Mouse (Mus musculus) kidney, postnatal 0 days (tissue): ENCODE measurements around the gene Nynrin. TPM values are rescaled to one million over a fixed set of nuclear protein-coding genes. Genes with fewer than 3 reads are reported as not detected.
A peak's percentile ranks its signal among the peaks of the same experiment; 100 is the strongest.

Source experiments
- ATAC-seq: fragments of 200-750 bp; cut with Nextera tagmentation; replicated peaks from 2 replicates; pipeline ENCODE4 v1.8.0; 2017; ENCODE audit warnings: low read depth, moderate number of reproducible peaks, moderate TSS enrichment, moderate library complexity; ENCODE audit not compliant: low FRiP score
- DNase-seq: peaks from one replicate; pipeline ENCODE4 v3.0.0-alpha.2; 2016; ENCODE audit warnings: low spot score
- H3K27ac ChIP-seq: fragments of 300-500 bp; sonication (generic); 2 replicates; pipeline ENCODE4 v1.5.1; 2014; ENCODE audit warnings: mild to moderate bottlenecking
- H3K27me3 ChIP-seq: fragments of 300-500 bp; sonication (generic); 2 replicates; pipeline ENCODE4 v1.6.1; 2014; ENCODE audit warnings: low read length, mixed read lengths; ENCODE audit not compliant: insufficient read depth
- H3K36me3 ChIP-seq: fragments of 300-500 bp; sonication (generic); 2 replicates; pipeline ENCODE4 v1.6.1; 2014; ENCODE audit warnings: low read length, mixed read lengths; ENCODE audit not compliant: insufficient read depth
- H3K4me1 ChIP-seq: fragments of 300-500 bp; sonication (generic); replicated peaks from 2 replicates; pipeline ENCODE4 v1.6.1; 2014; ENCODE audit warnings: antibody characterized with exemption, low read length, mixed read lengths; ENCODE audit not compliant: insufficient read depth
- H3K4me2 ChIP-seq: fragments of 300-500 bp; sonication (generic); 2 replicates; pipeline ENCODE4 v1.6.1; 2014; ENCODE audit warnings: mild to moderate bottlenecking, low read length, moderate library complexity, mixed read lengths
- H3K4me3 ChIP-seq: fragments of 300-500 bp; sonication (generic); replicated peaks from 2 replicates; pipeline ENCODE4 v1.5.1; 2014; ENCODE audit warnings: low read depth, low read length
- H3K9ac ChIP-seq: fragments of 300-500 bp; sonication (generic); 2 replicates; pipeline ENCODE4 v1.6.1; 2014; ENCODE audit warnings: low read depth, low read length
- H3K9me3 ChIP-seq: fragments of 300-500 bp; sonication (generic); replicated peaks from 2 replicates; pipeline ENCODE4 v1.6.1; 2016; ENCODE audit warnings: low read length, inconsistent platforms, mixed read lengths
- CTCF ChIP-seq: IDR thresholded peaks from 2 replicates; pipeline ENCODE4 v1.5.1; 2016; ENCODE audit warnings: antibody characterized with exemption, low read depth, mild to moderate bottlenecking, moderate library complexity
- WGBS: fragments of 180-500 bp; shearing (Covaris S2); extraction: QIAGEN DNeasy Blood & Tissue Kit; methylation state at CpG from one replicate; pipeline ENCODE4 v1.1.7; 2014; 5-methylcytosine and 5-hydroxymethylcytosine counted together
- polyA plus RNA-seq: library from polyadenylated mRNA; unstranded; fragments of >200 nt; fragmentation: Nextera tagmentation; extraction: Ambion mirVana; gene quantifications from 2 replicates; pipeline ENCODE4 v1.2.1, GENCODE M21; 2015

Gene Nynrin
- polyA plus RNA-seq, 1 experiment from 2014 or later: 8.4 TPM

- no peak for TF ChIP-seq CTCF
- ATAC-seq: peak; percentile 69
These were observed 911 bp upstream of the Nynrin start for GRCm38 (mm10) chr14:55852646-55853551.

DNA sequence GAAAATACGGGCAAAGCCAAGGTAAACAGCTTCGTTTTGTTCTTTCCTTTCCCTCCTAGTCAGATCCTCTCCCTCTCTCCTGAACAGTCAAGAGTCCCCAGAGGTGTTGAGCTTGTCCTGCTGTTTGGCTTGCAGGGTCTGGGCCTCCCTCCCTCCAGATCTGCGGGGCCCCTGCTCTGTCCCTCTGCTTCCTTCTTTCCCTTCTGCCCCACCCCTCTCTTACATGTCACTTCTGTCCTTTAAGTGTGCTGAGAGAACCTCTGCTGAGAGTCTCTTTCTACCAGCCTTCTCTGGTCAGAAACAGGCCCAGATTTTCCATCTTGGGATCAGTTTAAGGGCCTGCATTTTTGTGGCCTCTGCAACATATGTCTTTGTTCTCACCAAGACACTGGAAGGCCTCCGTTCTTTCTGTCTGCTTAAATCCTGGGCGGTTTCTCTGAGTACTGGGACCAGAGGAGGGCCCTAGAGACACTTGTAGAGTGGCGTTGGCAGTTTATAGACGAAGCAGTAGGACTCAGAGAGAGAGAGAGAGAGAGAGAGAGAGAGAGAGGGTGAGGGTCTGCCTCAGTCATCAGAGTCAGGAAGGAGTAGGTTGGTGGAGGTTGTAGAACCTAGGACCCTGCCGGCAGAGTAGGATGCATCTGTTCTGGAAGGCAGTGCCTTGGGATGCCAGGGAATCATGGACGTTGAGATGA, 743 bp downstream of the Nynrin start:
- DNase-seq: peak; percentile 64
- ATAC-seq: no peak; the same call in 1 of the 2 replicates
- under 1% methylated on average over 9 of the region's 9 CpGs for WGBS
- H3K4me2 ChIP-seq: peak overlapping the region; percentile 84
- peak overlapping the region; percentile 69 for H3K4me3 ChIP-seq
- peaks cover 32% of the 10 kb centered on the region for H3K4me1 ChIP-seq
- H3K27me3 ChIP-seq: no peaks in the 10 kb centered on the region
- no peaks in the 10 kb centered on the region for H3K9me3 ChIP-seq
- no peaks in the 10 kb centered on the region for H3K36me3 ChIP-seq
- H3K27ac ChIP-seq: peak overlapping the region; percentile 89
- no peak for TF ChIP-seq CTCF
- peak overlapping the region; percentile 68 for H3K9ac ChIP-seq

More at GRCm38 (mm10) chr14:55852646-55853551, 911 bp upstream of the Nynrin start:
- 0 out of 2 replicates have a peak overlapping the region, but pooled peaks have one; percentile 2 for H3K4me3 ChIP-seq
- H3K4me2 ChIP-seq: peak overlapping the region; percentile 84
- H3K27ac ChIP-seq: peak overlapping the region; percentile 89
- H3K9ac ChIP-seq: peak overlapping the region; percentile 68; the same call in 1 of the 2 replicates
- peaks cover 30% of the 10 kb centered on the region for H3K4me1 ChIP-seq
- H3K9me3 ChIP-seq: no peaks in the 10 kb centered on the region
- DNase-seq: peak; percentile 87
- under 1% methylated on average over 11 of the region's 11 CpGs for WGBS
- no peaks in the 10 kb centered on the region for H3K36me3 ChIP-seq
- no peaks in the 10 kb centered on the region for H3K27me3 ChIP-seq

GRCm38 (mm10) chr14:55855101-55855561, 1.3 kb downstream of the Nynrin start:
- WGBS: 0% methylated on average over 4 of the region's 4 CpGs
- peak overlapping the region; percentile 69 for H3K4me3 ChIP-seq
- H3K27ac ChIP-seq: peak overlapping the region; percentile 89
- H3K27me3 ChIP-seq: no peaks in the 10 kb centered on the region
- peak overlapping the region; percentile 68 for H3K9ac ChIP-seq
- no peaks in the 10 kb centered on the region for H3K9me3 ChIP-seq
- peaks cover 32% of the 10 kb centered on the region for H3K4me1 ChIP-seq
- H3K4me2 ChIP-seq: peak overlapping the region; percentile 84
- peak; percentile 34 for ATAC-seq
- DNase-seq: peak; percentile 80
- no peaks in the 10 kb centered on the region for H3K36me3 ChIP-seq
- TF ChIP-seq CTCF: no peak

- no peak overlapping the region for H3K4me3 ChIP-seq
- H3K9ac ChIP-seq: no peak overlapping the region
- H3K9me3 ChIP-seq: no peaks in the 10 kb centered on the region
- 38% methylated on average over 4 of the region's 4 CpGs for WGBS
- 0 out of 2 replicates have a peak, but pooled peaks cover 2% of the 10 kb centered on the region for H3K36me3 ChIP-seq
- peaks cover 32% of the 10 kb centered on the region for H3K4me1 ChIP-seq
- TF ChIP-seq CTCF: no peak
- no peaks in the 10 kb centered on the region for H3K27me3 ChIP-seq
- no peak overlapping the region for H3K27ac ChIP-seq
- ATAC-seq (no peak), DNase-seq (no peak)
- peak overlapping the region; percentile 34 for H3K4me2 ChIP-seq
These were observed 3.8 kb downstream of the Nynrin start for GRCm38 (mm10) chr14:55857588-55857987.

DNA sequence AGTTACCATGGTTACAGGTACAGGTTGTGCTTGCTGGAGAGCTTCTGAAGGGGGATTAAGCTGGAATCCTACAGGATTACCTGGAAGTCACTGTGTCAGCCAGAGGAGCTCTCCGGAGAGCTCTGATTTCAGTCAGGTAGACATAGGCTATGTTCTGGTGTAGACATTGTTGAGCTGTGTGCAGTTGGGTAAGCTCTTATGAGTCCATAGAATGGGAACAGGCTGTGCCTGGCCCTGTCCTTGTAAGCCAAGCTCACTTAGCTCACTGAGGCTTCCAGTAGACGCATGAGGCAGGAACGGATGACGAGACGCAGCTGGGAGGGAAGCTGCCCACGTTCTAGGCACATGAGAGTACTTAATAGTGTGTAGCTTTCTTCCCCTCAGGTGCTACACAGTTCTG, 8.4 kb downstream of the Nynrin start:
- DNase-seq (no peak), ATAC-seq (no peak)
- Histone ChIP-seq H3K4me2 (no peak overlapping the region), H3K4me3 (no peak overlapping the region), H3K9ac (0 out of 2 replicates have a peak overlapping the region, but pooled peaks have one; percentile 5), H3K27ac (no peak overlapping the region), H3K4me1 (peaks cover 9% of the 10 kb centered on the region; the same call in 1 of the 2 replicates), H3K36me3 (peaks cover 31% of the 10 kb centered on the region), H3K27me3 (no peaks in the 10 kb centered on the region), H3K9me3 (no peaks in the 10 kb centered on the region)
- TF ChIP-seq CTCF: no peak
- WGBS: 49% methylated on average over 6 of the region's 6 CpGs

- Histone ChIP-seq H3K9me3 (no peaks in the 10 kb centered on the region), H3K27me3 (no peaks in the 10 kb centered on the region), H3K36me3 (peaks cover 34% of the 10 kb centered on the region), H3K4me2 (no peak overlapping the region), H3K4me1 (peaks cover 1% of the 10 kb centered on the region; the same call in 1 of the 2 replicates), H3K9ac (no peak overlapping the region), H3K4me3 (no peak overlapping the region), H3K27ac (no peak overlapping the region)
- no peak for ATAC-seq
- no peak for TF ChIP-seq CTCF
- no peak for DNase-seq
- 92% methylated on average over 10 of the region's 10 CpGs for WGBS
These were observed 9.2 kb downstream of the Nynrin start for GRCm38 (mm10) chr14:55862970-55863369.
